Mouse (Mus musculus) MEL (cell line): ENCODE results near the gene Zfp931. TPM values are rescaled to one million over a fixed set of nuclear protein-coding genes. Genes with fewer than 3 reads are reported as not detected.

Experiments used
- DNase-seq: peaks from one replicate; pipeline ENCODE4 v3.0.0; 2011; ENCODE audit warnings: low read depth, low spot score
- H3K27ac ChIP-seq: 2 replicates; pipeline ENCODE4 v1.5.1; 2012; ENCODE audit warnings: low read depth, mild to moderate bottlenecking, control low read depth, low read length, moderate library complexity; ENCODE audit not compliant: control insufficient read depth
- H3K27me3 ChIP-seq, 2 experiments: fragments of 150-350 bp in 1 of 2; sonication (generic) in 1 of 2; 2 replicates each; pipeline ENCODE4 v1.6.1; 2012; ENCODE audit warnings: low read length in 2 of 2, mild to moderate bottlenecking in 2 of 2, improper control_type of control experiment in 1 of 2, moderate library complexity in 1 of 2; ENCODE audit not compliant: insufficient read depth in 2 of 2, control insufficient read depth in 1 of 2
- H3K36me3 ChIP-seq, 2 experiments: 2 replicates each; pipeline ENCODE4 v1.6.1; 2012 to 2014; ENCODE audit warnings: low read length in 2 of 2, improper control_type of control experiment in 1 of 2, inconsistent platforms in 1 of 2, mild to moderate bottlenecking in 1 of 2; ENCODE audit not compliant: insufficient read depth in 2 of 2, control insufficient read depth in 1 of 2
- H3K4me1 ChIP-seq, 2 experiments: fragments of 150-350 bp in 1 of 2; sonication (generic) in 1 of 2; 2 replicates each; pipeline ENCODE4 v1.6.1; 2012; ENCODE audit warnings: low read length in 2 of 2, improper control_type of control experiment in 1 of 2, mild to moderate bottlenecking in 1 of 2; ENCODE audit not compliant: insufficient read depth in 2 of 2, control insufficient read depth in 1 of 2
- H3K4me3 ChIP-seq, 2 experiments: fragments of 150-350 bp in 1 of 2; sonication (generic) in 1 of 2; 2 replicates each; pipeline ENCODE4 v1.5.1; 2012; ENCODE audit warnings: low read depth in 2 of 2, low read length in 2 of 2, mild to moderate bottlenecking in 2 of 2, moderate library complexity in 2 of 2, control low read depth in 1 of 2, improper control_type of control experiment in 1 of 2; ENCODE audit not compliant: control insufficient read depth in 1 of 2, insufficient read depth in 1 of 2
- H3K79me2 ChIP-seq: 2 replicates; pipeline ENCODE4 v1.6.1; 2012; ENCODE audit warnings: mild to moderate bottlenecking, low read length, moderate library complexity; ENCODE audit not compliant: control insufficient read depth, poor library complexity, insufficient read depth
- H3K9ac ChIP-seq: 2 replicates; pipeline ENCODE4 v1.6.1; 2012; ENCODE audit warnings: low read depth, mild to moderate bottlenecking, control low read depth, low read length, moderate library complexity; ENCODE audit not compliant: control insufficient read depth, poor library complexity, severe bottlenecking
- H3K9me3 ChIP-seq: fragments of 150-350 bp; sonication (generic); replicated peaks from 2 replicates; pipeline ENCODE4 v1.6.1; 2012; ENCODE audit warnings: mild to moderate bottlenecking, low read length, improper control_type of control experiment, moderate library complexity; ENCODE audit not compliant: insufficient read depth
- CTCF ChIP-seq, 3 experiments: IDR thresholded peaks in 2 of 3; conservative IDR thresholded peaks in 1 of 3; 2 replicates each; pipeline ENCODE4 v1.5.1; 2011 to 2012; ENCODE audit warnings: low read length in 3 of 3, low read depth in 2 of 3, mild to moderate bottlenecking in 2 of 3, improper control_type of control experiment in 1 of 3, inconsistent platforms in 1 of 3, mixed read lengths in 1 of 3, moderate library complexity in 1 of 3; ENCODE audit not compliant: control insufficient read depth in 1 of 3, insufficient read depth in 1 of 3, poor library complexity in 1 of 3, severe bottlenecking in 1 of 3
- E2F4 ChIP-seq: IDR thresholded peaks from 2 replicates; pipeline ENCODE4 v1.6.1; 2011; ENCODE audit warnings: low read depth, low read length, improper control_type of control experiment, borderline replicate concordance
- ETS1 ChIP-seq: IDR thresholded peaks from 2 replicates; pipeline ENCODE4 v1.6.1; 2012; ENCODE audit warnings: low read depth, mild to moderate bottlenecking, inconsistent platforms, low read length, improper control_type of control experiment, moderate library complexity
- GATA1 ChIP-seq: IDR thresholded peaks from 2 replicates; pipeline ENCODE4 v1.6.1; 2011; ENCODE audit warnings: low read depth, low read length, improper control_type of control experiment
- JUND ChIP-seq: IDR thresholded peaks from 2 replicates; pipeline ENCODE4 v1.6.1; 2011; ENCODE audit warnings: low read depth, mild to moderate bottlenecking, improper control_type of control experiment, low read length
- MYB ChIP-seq: IDR thresholded peaks from 2 replicates; pipeline ENCODE4 v1.6.1; 2011; ENCODE audit warnings: mild to moderate bottlenecking, low read depth, low read length, improper control_type of control experiment
- NELFE ChIP-seq: IDR thresholded peaks from 2 replicates; pipeline ENCODE4 v1.6.1; 2011; ENCODE audit warnings: low read depth, low read length, improper control_type of control experiment
- POLR2AphosphoS5 ChIP-seq: IDR thresholded peaks from 2 replicates; pipeline ENCODE4 v1.6.1; 2012; ENCODE audit warnings: low read depth, borderline replicate concordance, mild to moderate bottlenecking, inconsistent platforms, low read length, moderate library complexity, mixed read lengths
- RAD21 ChIP-seq: IDR thresholded peaks from 2 replicates; pipeline ENCODE4 v1.6.1; 2011; ENCODE audit warnings: mild to moderate bottlenecking, low read depth, low read length, improper control_type of control experiment
- RCOR1 ChIP-seq: IDR thresholded peaks from 2 replicates; pipeline ENCODE4 v1.6.1; 2012; ENCODE audit warnings: low read depth, mild to moderate bottlenecking, inconsistent platforms, low read length, improper control_type of control experiment
- SMC3 ChIP-seq: IDR thresholded peaks from 2 replicates; pipeline ENCODE4 v1.6.1; 2011; ENCODE audit warnings: low read depth, low read length, improper control_type of control experiment
- TAL1 ChIP-seq: IDR thresholded peaks from 2 replicates; pipeline ENCODE4 v1.6.1; 2012; ENCODE audit warnings: mild to moderate bottlenecking, inconsistent platforms, low read length, moderate library complexity, mixed read lengths
- TBP ChIP-seq: IDR thresholded peaks from 2 replicates; pipeline ENCODE4 v1.8.0; 2011; ENCODE audit warnings: low read depth, low read length, improper control_type of control experiment
- USF1 ChIP-seq: IDR thresholded peaks from 2 replicates; pipeline ENCODE4 v1.6.1; 2014; ENCODE audit warnings: low read depth, mild to moderate bottlenecking, inconsistent platforms, low read length, improper control_type of control experiment, moderate library complexity
- ZMIZ1 ChIP-seq: IDR thresholded peaks from 2 replicates; pipeline ENCODE4 v1.6.1; 2012; ENCODE audit warnings: low read depth, mild to moderate bottlenecking, inconsistent platforms, low read length, improper control_type of control experiment, moderate library complexity
- polyA plus RNA-seq, 2 experiments: library from polyadenylated mRNA; stranded (reverse) in 1 of 2; unstranded in 1 of 2; fragments of >175 nt in 1 of 2; fragments of >200 nt in 1 of 2; gene quantifications; 2 replicates each; pipeline versions ENCODE4 v1.2.1 to v1.2.4; 2012; ENCODE audit warnings: low replicate concordance in 2 of 2, low read depth in 1 of 2; ENCODE audit not compliant: insufficient read length in 2 of 2, insufficient read depth in 1 of 2, missing spikeins in 1 of 2
- total RNA-seq: library from RNA; depleted of rRNA; stranded (reverse); fragments of 300-350 nt; gene quantifications from 2 replicates; pipeline ENCODE4 v1.2.3, GENCODE M21; 2012

The Zfp931 gene
- total and polyA plus RNA-seq, 3 experiments: 0.15 TPM; not detected in 2

DNA sequence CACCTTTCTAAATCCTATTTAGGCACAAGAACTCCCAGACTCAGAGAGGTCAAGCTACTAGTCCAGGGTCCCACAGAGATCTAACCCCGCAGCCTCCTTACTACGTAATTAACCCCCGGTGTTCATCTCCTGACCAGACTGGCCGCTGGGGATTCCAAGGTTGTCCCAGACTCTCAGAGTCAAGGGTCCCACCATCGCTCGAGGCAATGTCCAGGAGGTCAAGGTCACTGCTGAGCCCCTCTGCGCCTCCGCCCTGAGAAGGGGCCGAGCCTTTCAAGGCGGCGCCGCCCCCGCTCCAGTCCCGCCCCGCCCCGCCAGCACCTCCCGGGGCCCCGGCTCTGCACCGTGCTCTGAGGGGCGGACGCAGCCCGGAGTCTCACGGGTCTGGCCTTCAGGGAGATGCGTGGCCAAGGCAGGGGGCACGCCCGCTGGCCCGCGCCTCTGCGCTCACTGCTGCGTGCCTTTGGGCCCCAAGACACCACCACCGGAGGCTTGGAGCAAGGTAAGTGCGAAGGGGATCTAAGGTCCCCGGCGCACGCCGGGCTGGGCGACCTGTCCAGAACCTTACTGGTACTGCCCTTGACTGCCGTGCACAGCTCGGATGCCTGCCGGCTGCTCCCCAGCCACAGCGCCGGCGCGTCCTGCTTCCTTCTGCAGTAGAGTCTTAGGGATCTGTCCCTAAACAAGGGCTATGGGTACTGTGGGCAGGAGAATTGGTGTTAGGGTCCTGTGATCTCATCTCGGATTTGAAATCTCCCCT, 40.7 kb upstream of the Zfp931 start, which contains the start of gene Phactr3:
TSS of gene Phactr3 (plus strand) at position 175 of the 760 bp plus-strand sequence.
- no peak for TF ChIP-seq MYB
- no peak for TF ChIP-seq POLR2AphosphoS5
- no peak for TF ChIP-seq USF1
- no peak for TF ChIP-seq JUND
- TF ChIP-seq TBP: no peak
- TF ChIP-seq ETS1: no peak
- no peak for TF ChIP-seq NELFE
- no peak for TF ChIP-seq ZMIZ1
- no peak for TF ChIP-seq TAL1
- TF ChIP-seq GATA1: no peak
- no peaks in the 10 kb centered on the region for H3K27me3 ChIP-seq
- no peaks in the 10 kb centered on the region for H3K4me1 ChIP-seq
- no peak for DNase-seq
- no peaks in the 10 kb centered on the region for H3K79me2 ChIP-seq
- no peak within 1 kb of the TSS for H3K27ac ChIP-seq
- H3K36me3 ChIP-seq: no peaks in the 10 kb centered on the region
- no peaks in the 10 kb centered on the region for H3K9me3 ChIP-seq
- H3K9ac ChIP-seq: no peak within 1 kb of the TSS
- no peak within 1 kb of the TSS for H3K4me3 ChIP-seq

GRCm38 (mm10) chr2:178117946-178118345, 39.7 kb upstream of the Zfp931 start:
- no peak overlapping the region for H3K9ac ChIP-seq
- H3K9me3 ChIP-seq: no peaks in the 10 kb centered on the region
- DNase-seq: peak; percentile 12

GRCm38 (mm10) chr2:178101957-178102356, 23.7 kb upstream of the Zfp931 start:
- peak; percentile 8 for TF ChIP-seq RAD21
- peak in 2 of 3 experiments; percentile 39 to 40; a peak in 4 of 6 replicates for TF ChIP-seq CTCF (IDR thresholded peaks at IDR 0.05 in 2 of 3, conservative IDR thresholded peaks at IDR 0.05 in 1 of 3; ENCODE audit: control insufficient read depth in 1 of 3, insufficient read depth in 1 of 3, low read depth in 2 of 3, low read length in 3 of 3, poor library complexity in 1 of 3, severe bottlenecking in 1 of 3)
- 0 out of 2 replicates have a peak, but pooled peaks have one; percentile 22 for TF ChIP-seq SMC3
- no peak for TF ChIP-seq ETS1
- no peaks in the 10 kb centered on the region for H3K79me2 ChIP-seq
- H3K27ac ChIP-seq: no peak overlapping the region
- no peaks in the 10 kb centered on the region for H3K36me3 ChIP-seq
- H3K4me1 ChIP-seq: no peaks in the 10 kb centered on the region
- H3K9ac ChIP-seq: no peak overlapping the region
- no peaks in the 10 kb centered on the region for H3K27me3 ChIP-seq
- H3K9me3 ChIP-seq: no peaks in the 10 kb centered on the region
- DNase-seq: peak; percentile 14
- H3K4me3 ChIP-seq: no peak overlapping the region

More at GRCm38 (mm10) chr2:178117946-178118345, 39.7 kb upstream of the Zfp931 start:
- Histone ChIP-seq H3K27me3 (no peaks in the 10 kb centered on the region), H3K36me3 (no peaks in the 10 kb centered on the region), H3K4me1 (no peaks in the 10 kb centered on the region), H3K4me3 (no peak overlapping the region), H3K27ac (no peak overlapping the region), H3K79me2 (no peaks in the 10 kb centered on the region)
- no peak for TF ChIP-seq TBP
- no peak for TF ChIP-seq MYB
- no peak for TF ChIP-seq USF1
- no peak for TF ChIP-seq RCOR1
- TF ChIP-seq E2F4: no peak
- peak in 2 of 3 experiments; percentile 24; a peak in 3 of 6 replicates for TF ChIP-seq CTCF (IDR thresholded peaks at IDR 0.05 in 2 of 3, conservative IDR thresholded peaks at IDR 0.05 in 1 of 3; ENCODE audit: control insufficient read depth in 1 of 3, insufficient read depth in 1 of 3, low read depth in 2 of 3, low read length in 3 of 3, poor library complexity in 1 of 3, severe bottlenecking in 1 of 3)
